ENCODE assay signal across 30 mouse cellular contexts in genomic region chrX:116125660-116126059, GRCm38 (mm10).
"Had no signal": no experiment of that assay in that cellular context is flagged by ENCODE, and none has a peak within 500 bp of the region (broad histone marks: within the 10 kb centered on the region; RNA-seq: fewer than 3 reads in every experiment).

No protein-coding gene starts in this region.

- H3K4me1 ChIP-seq: heart, embryonic 10.5 days; heart, embryonic 12.5 days; heart, embryonic 13.5 days; heart, embryonic 15.5 days; hindbrain, embryonic 10.5 days; hindbrain, embryonic 12.5 days; hindbrain, embryonic 13.5 days; hindbrain, embryonic 15.5 days; intestine, embryonic 15.5 days; kidney, embryonic 15.5 days had no signal

- H3K9ac ChIP-seq: heart, embryonic 12.5 days; heart, embryonic 13.5 days; heart, embryonic 15.5 days; hindbrain, embryonic 12.5 days; hindbrain, embryonic 13.5 days; hindbrain, embryonic 14.5 days; hindbrain, embryonic 15.5 days; intestine, embryonic 15.5 days; kidney, embryonic 15.5 days had no signal

- H3K4me3 ChIP-seq: heart, embryonic 10.5 days; heart, embryonic 12.5 days; heart, embryonic 13.5 days; heart, embryonic 15.5 days; hindbrain, embryonic 10.5 days; hindbrain, embryonic 12.5 days; hindbrain, embryonic 13.5 days; hindbrain, embryonic 15.5 days; intestine, embryonic 15.5 days; kidney, embryonic 15.5 days; layer of hippocampus, adult 2 months; left cerebral cortex, adult 2 months had no signal

- H3K36me3 ChIP-seq: heart, embryonic 10.5 days; heart, embryonic 12.5 days; heart, embryonic 13.5 days; heart, embryonic 15.5 days; hindbrain, embryonic 10.5 days; hindbrain, embryonic 12.5 days; hindbrain, embryonic 13.5 days; hindbrain, embryonic 15.5 days; intestine, embryonic 15.5 days; kidney, embryonic 15.5 days had no signal

- H3K27ac ChIP-seq: heart, embryonic 10.5 days; heart, embryonic 13.5 days; heart, embryonic 15.5 days; hindbrain, embryonic 10.5 days; hindbrain, embryonic 12.5 days; hindbrain, embryonic 13.5 days; hindbrain, embryonic 14.5 days; hindbrain, embryonic 15.5 days; hindbrain, postnatal 0 days; intestine, embryonic 15.5 days; kidney, embryonic 15.5 days; kidney, postnatal 0 days; layer of hippocampus, adult 2 months; left cerebral cortex, adult 2 months had no signal

- H3K9me3 ChIP-seq: heart, embryonic 10.5 days; heart, embryonic 15.5 days; hindbrain, embryonic 10.5 days; hindbrain, embryonic 12.5 days; hindbrain, embryonic 13.5 days; hindbrain, embryonic 15.5 days; intestine, embryonic 15.5 days; kidney, embryonic 15.5 days had no signal

- DNase-seq: heart, postnatal 10 days; heart, postnatal 14 days; heart, postnatal 36 days; kidney, adult 11 months; kidney, adult 18-20 months; kidney, adult 2 months; kidney, adult 8-10 months; kidney, adult 9 months; kidney, postnatal 10 days; kidney, postnatal 14 days; kidney, postnatal 25 days; kidney, postnatal 36 days; kidney, postnatal 4 days; layer of hippocampus, adult 9-11 months; layer of hippocampus, postnatal 36 days had no signal

- H3K27me3 ChIP-seq: heart, embryonic 12.5 days; heart, embryonic 13.5 days; heart, embryonic 15.5 days; hindbrain, embryonic 12.5 days; hindbrain, embryonic 13.5 days; hindbrain, embryonic 15.5 days; intestine, embryonic 15.5 days; kidney, embryonic 15.5 days had no signal
